Mouse (Mus musculus): ENCODE results near the gene Itih4.

Gene Itih4

GRCm38 (mm10) chr14:30943860-30944674 is 57.8 kb downstream of the Itih4 start:
- DNase-seq, result peak; percentile 29

- no peak for DNase-seq
Measured at GRCm38 (mm10) chr14:30944745-30945144, 58.5 kb downstream of the Itih4 start.

GRCm38 (mm10) chr14:30949986-30950385 is 63.7 kb downstream of the Itih4 start:
- DNase-seq, result peak; percentile 12

- peak; percentile 95 for DNase-seq
Measured at GRCm38 (mm10) chr14:30951154-30951825, 65.0 kb downstream of the Itih4 start, which contains the start of gene Nek4. Gene Nek4, plus strand, starts transcription at chr14:30951377.

All from cerebellum, adult 8-10 months (tissue).